Mouse (Mus musculus) urinary bladder, adult 2 months (tissue): Measurements from ENCODE around the gene Aagab. TPM values are rescaled to one million over a fixed set of nuclear protein-coding genes. Genes with fewer than 3 reads are reported as not detected.

Source experiments
- DNase-seq: peaks from one replicate; pipeline ENCODE4 v3.0.0; 2022; ENCODE audit warnings: low spot score
- polyA plus RNA-seq: library from polyadenylated mRNA; depleted of rRNA; stranded (reverse); fragments of >200 nt; gene quantifications from 2 replicates; pipeline ENCODE4 v1.2.3, GENCODE M21; 2012

Aagab gene
- polyA plus RNA-seq, 1 experiment: 19.3 TPM

GRCm38 (mm10) chr9:63606594-63606993 lies 4.1 kb downstream of the Aagab start:
- DNase-seq: no peak

DNA sequence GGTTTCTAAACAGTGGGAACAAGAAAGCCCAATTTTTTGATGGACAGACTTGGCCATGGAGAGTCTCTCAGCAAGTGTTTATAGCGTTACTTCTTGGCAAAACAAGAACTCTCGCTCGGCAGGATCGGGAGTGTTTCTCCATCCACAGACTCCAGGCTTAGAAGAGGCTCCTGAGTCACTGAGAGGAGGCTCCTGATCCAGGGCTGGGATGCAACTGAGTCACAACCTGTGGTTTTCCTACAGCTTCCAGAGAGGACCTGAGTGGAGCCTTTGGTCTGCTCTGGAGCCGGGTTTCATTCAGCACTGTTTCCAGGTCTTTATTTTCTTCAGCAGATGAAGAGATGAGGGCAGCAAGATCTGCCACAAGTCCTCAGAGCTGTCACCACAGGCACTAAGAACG lies 5.5 kb downstream of the Aagab start:
- DNase-seq: no peak

DNA sequence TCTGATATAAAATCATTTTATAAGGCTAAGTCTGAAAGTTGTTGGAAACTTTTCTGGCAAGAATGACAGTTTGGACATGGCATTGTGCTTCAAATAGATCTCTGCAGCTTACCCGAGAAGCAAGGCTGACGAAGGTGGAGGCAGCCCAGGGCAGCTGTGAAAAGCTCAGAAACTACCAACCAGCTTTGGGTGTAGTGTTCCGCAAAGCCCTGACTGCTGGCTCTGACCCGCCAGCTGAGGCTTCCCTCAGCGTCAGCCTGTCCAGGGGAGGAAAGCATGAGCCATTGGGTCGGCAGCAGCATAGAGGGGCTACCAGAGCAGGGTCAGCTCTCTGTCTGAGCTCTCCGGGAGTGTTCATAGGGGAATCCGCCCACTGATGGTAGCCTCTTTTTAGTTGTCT lies 6.8 kb downstream of the Aagab start:
- no peak for DNase-seq

- no peak for DNase-seq
Observed at GRCm38 (mm10) chr9:63609776-63610175, 7.3 kb downstream of the Aagab start.

GRCm38 (mm10) chr9:63610231-63610630 lies 7.8 kb downstream of the Aagab start:
- DNase-seq: no peak

GRCm38 (mm10) chr9:63610841-63611366 lies 8.4 kb downstream of the Aagab start:
- no peak for DNase-seq

DNA sequence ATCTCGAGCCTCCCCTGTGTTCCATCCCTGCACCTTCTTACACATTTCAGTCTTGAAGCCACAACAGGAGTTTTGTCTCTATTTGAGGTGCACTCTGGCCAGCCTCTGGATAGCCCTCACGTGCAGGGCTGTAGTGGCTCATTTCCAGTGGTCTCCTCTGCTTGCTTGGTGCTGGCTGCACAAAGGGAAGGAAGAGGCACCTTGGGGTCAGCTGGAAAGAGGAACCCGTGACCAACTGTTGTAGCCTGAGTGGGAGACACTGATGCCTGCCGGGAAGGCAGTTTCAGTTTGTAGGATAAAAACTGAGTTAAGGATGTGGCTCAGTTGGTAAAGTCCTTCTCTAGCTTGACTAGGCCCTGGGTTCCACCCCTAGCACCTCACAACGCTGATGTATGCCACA lies 9.5 kb downstream of the Aagab start:
- no peak for DNase-seq

GRCm38 (mm10) chr9:63612565-63613515 lies 10.4 kb downstream of the Aagab start:
- no peak for DNase-seq

DNA sequence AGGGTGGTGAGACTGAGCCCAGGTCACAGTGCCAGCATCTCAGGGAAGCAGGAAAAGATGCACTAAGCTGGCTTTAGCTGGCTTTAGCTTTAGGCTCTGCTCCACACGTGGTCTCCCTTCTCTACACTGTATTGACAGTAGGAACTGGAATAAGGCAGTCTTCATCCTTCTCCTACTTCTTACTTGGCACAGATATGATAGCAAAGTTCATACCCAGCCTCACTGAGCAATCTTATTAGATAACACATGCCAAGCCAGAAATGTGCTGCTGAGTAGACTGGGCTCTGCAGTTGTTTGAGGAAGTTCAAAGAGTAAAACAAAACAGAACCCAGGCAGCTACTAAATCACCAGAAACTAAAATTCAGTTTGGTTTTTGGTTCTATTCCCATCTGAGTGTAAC lies 11.1 kb downstream of the Aagab start:
- no peak for DNase-seq

DNA sequence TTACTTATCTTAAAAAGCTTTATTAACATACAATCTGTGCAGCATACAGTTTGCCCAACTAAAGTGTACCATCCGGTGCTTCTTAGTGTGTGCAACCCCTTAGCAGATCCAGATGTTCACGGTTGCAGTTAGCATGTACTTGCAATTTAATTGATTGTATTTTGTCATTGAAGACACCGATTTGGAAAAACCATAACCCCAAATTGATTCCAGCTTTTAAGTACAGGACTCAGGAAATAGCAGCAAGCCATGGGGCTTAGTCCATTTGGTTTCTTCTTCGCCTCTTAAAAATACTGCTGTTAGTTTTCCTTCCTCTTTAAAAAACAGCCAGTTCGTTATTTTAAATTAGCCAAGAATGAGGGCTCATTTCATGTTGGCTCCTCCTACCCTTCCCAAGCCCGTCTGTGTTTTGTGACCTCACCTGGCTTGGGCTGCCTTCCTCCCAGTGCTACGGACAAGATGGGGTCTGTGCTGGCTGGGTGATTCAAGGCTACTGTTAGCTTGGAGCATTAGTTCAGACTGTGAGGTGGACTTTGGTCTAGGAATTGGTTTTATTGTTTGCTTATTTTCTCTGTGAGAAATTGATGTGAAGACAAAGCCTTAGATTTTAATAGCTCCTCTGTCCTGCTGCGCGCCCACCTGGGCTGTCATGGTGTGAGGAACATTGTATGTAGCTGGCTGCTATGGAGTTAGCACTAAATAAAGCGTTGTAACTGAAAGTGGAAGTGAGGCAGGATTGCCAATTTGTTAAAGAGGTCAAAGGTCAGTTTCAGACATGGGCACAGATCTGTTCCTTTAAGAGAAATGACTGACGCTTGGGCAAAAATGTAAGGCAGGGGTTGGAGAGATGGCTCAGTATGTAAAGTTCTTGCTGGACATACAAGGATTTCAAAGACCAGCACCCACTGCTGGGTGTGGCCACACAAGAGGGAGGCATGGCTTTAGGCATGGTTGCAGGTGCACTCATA lies 11.8 kb downstream of the Aagab start:
- no peak for DNase-seq

DNA sequence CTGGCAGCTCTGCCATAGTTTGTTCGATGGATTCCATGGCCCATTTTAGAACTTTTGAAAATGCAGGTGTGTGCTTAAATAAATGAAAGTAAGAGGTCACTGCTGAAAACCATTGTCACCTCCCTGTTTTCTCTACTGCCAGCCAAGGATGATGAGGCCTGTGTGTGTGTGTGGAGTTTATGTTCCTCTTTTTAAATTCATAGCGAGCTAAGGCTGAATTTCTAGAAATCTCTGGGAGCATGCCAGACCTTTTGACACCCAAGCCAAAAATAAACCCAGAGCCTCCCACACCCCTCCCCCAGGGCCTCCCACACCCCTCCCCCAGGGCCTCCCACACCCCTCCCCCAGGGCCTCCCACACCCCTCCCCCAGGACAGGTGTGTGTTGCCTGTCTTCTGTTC lies 15.5 kb downstream of the Aagab start:
- DNase-seq: no peak

GRCm38 (mm10) chr9:63623895-63624569 lies 21.6 kb downstream of the Aagab start:
- no peak for DNase-seq

DNA sequence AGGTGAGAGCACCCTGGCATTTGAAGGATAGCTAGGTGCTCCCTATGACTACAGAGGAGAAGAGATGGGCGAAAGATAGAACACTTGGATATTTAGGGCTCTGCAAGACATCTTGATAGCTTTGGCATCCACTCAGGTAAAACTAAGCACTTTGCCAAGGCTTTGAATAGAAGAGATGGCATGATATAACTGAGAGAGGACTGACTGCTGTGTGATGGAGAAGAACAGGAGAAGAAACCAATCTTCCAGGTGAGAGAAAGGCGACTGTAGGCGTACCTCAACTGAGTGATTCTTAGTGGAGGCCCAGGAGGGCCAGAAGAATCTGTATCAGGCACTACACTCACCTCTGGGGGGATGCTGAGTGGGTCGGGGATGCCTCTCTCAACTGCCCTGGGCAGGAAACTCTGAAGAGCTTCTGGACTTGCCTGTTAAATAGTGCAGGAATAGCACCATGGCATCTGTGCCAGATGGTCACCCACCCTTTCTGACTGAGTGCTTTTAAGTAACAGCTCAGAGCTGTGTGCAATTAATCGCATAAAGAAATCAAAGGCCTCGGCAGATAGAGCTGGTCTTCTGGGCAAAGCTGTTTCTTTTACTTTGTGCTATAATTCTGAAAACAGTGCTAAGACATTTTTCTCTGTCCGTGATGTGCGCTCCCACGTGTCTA lies 22.8 kb downstream of the Aagab start:
- DNase-seq: no peak

GRCm38 (mm10) chr9:63632045-63632444 lies 29.6 kb downstream of the Aagab start:
- no peak for DNase-seq

DNA sequence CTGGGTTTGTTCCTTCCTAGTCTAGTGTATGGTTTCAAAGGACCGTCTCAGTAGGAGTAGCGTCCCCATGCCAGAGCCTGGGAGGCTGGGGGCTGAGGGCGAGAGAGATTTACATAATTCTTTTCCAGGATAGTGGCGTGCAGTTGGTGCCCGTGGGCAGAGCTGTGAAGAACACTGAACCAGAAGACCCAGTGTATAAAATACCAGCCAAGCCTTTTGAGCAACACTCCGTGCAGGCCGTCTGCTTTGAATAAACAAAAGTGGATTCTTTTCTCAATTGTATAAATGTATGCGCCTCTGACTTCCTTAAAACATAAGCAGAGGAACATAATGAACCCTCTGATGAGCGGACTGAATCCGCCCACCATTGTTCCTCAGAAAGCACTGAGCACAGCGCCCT lies 30.5 kb downstream of the Aagab start:
- DNase-seq: no peak

- no peak for DNase-seq
Observed at GRCm38 (mm10) chr9:63633334-63633733, 30.9 kb downstream of the Aagab start.

GRCm38 (mm10) chr9:63636113-63636512 lies 33.7 kb downstream of the Aagab start:
- no peak for DNase-seq

GRCm38 (mm10) chr9:63641983-63642646 lies 39.7 kb downstream of the Aagab start:
- DNase-seq: no peak

- no peak for DNase-seq
Observed at GRCm38 (mm10) chr9:63644011-63644410, 41.6 kb downstream of the Aagab start.

DNA sequence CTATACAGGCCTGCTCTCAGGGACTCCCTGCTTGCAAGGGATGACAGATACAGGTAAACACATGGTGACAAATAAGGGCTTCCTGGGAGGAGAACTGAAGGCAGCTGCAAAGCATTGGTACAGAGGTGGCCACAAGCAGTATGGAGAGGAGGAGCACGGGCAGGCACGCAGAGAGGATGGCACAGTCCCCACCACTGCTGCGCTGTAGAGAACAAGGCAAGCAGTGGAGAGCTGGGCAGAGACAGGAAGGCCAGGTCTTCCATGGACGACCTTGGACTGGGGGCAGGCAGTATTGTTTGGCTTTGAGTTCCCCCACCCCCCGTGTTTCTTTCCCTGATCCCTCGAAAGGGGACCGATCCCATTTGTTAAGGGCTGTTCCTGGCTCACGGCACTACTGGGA lies 42.6 kb downstream of the Aagab start:
- no peak for DNase-seq
